9 mouse cellular contexts compared by ENCODE assay signal in the genomic region with DNA sequence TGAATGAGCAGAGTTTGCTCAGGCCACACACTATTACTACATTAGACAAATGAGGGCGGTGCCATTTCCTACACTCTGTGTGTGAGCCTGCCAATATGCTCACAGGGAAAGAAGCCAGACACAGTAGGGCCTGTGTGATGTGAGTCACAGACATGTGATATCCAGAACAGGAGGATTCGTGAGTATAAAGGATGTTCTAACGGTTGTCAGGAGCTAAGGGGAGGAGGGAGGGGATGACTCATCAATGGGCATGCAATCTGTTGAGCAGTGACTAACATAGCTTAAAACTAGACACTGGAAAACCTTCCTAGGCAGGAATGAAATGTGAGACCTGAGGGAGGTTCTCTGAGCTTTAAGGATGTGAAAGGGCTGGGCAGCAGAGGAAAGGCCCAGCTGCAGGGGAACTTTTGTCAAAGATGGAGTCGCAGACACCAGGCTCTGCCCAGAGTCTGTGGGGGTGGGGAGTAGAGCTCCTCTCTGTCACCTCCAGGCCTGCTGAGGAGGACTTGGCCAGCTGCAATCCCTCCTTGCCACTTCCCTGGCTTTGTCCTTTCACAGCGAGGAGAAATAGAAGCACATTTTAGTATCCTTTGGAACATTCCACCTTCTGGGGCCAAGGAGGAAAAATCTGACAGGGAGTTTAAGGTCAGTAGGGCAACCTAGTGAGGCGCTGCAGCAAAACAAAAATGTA. TPM values are rescaled to one million over a fixed set of nuclear protein-coding genes. Genes with fewer than 3 reads are reported as not detected.
A peak's percentile ranks its signal among the peaks of the same experiment; 100 is the strongest.
DNase-seq lines count a peak whose midpoint lies in the region; ATAC-seq lines count a peak whose summit lies in the region.
"Had no signal": no experiment of that assay in that cellular context is flagged by ENCODE, and none has a peak within 500 bp of the region (broad histone marks: within the 10 kb centered on the region; RNA-seq: fewer than 3 reads in every experiment).

No protein-coding gene starts in this region.

- H3K36me3 ChIP-seq in hindbrain, embryonic 13.5 days: no peaks in the 10 kb centered on the region

- H3K4me3 ChIP-seq in hindbrain, embryonic 13.5 days: no peak overlapping the region
- H3K4me3 ChIP-seq: megakaryocyte, embryonic 14.5 days had no signal

- no peak overlapping the region for H3K27ac ChIP-seq in hindbrain, embryonic 13.5 days

- ATAC-seq in hindbrain, embryonic 13.5 days (ENCODE audit: low FRiP score): no peak

- 0 out of 2 replicates have a peak, but pooled peaks cover 3% of the 10 kb centered on the region for H3K4me1 ChIP-seq in hindbrain, embryonic 13.5 days (replicated peaks)

- no peaks in the 10 kb centered on the region for H3K9me3 ChIP-seq in hindbrain, embryonic 13.5 days

- WGBS in hindbrain, embryonic 13.5 days: 51% methylated on average over 6 of the region's 6 CpGs

- H3K27me3 ChIP-seq in hindbrain, embryonic 13.5 days: no peaks in the 10 kb centered on the region

- H3K4me2 ChIP-seq in hindbrain, embryonic 13.5 days: no peak overlapping the region

- H3K9ac ChIP-seq in hindbrain, embryonic 13.5 days: no peak overlapping the region

- DNase-seq in kidney, postnatal 4 days: peak; percentile 14 to 40
- DNase-seq in kidney, postnatal 25 days: no peak
- peak; percentile 20 for DNase-seq in adrenal gland, postnatal 25 days
- peak; percentile 63 to 79 for DNase-seq in frontal cortex, postnatal 36 days (ENCODE audit: low spot score in 2 of 2)
- DNase-seq in layer of hippocampus, adult 9-11 months: peak; percentile 92
- DNase-seq in retina, postnatal 1 day: peak; percentile 17
- DNase-seq in B cell, adult 2 months: no peak

RNA-seq across cellular contexts. Expression of a gene that starts 9.2 kb away (rescaled TPM):
- total RNA-seq in adrenal gland, postnatal 25 days (2021): 3.0 and 8.9 TPM in 2 replicates
- 0.12 and 0.39 TPM in 2 replicates for polyA plus RNA-seq in hindbrain, embryonic 13.5 days (2015; fragmentation: Nextera tagmentation; extraction: Ambion mirVana)

RNA-seq across cellular contexts. Expression of a gene that starts 57.4 kb away (rescaled TPM):
- not detected in 2 replicates for total RNA-seq in adrenal gland, postnatal 25 days (2021)
- polyA plus RNA-seq in hindbrain, embryonic 13.5 days (2015; fragmentation: Nextera tagmentation; extraction: Ambion mirVana): 0.31 TPM in 1 of 2 replicates, not detected in the other

Comparison
In these comparisons a context has a peak if more than half of its experiments do, and no peak if none do; other contexts are left out.
1. DNase-seq: peak in kidney, postnatal 4 days (2 of 2), adrenal gland, postnatal 25 days (single experiment), frontal cortex, postnatal 36 days (2 of 2), layer of hippocampus, adult 9-11 months (single experiment) and retina, postnatal 1 day (single experiment); none in kidney, postnatal 25 days (0 of 2) and B cell, adult 2 months (0 of 2).